Mouse (Mus musculus) embryo, embryonic 10.5 days (tissue): ENCODE results near the gene Parp8.

Source experiments
- DNase-seq: peaks from one replicate; pipeline ENCODE4 v3.0.0-alpha.2; 2015; ENCODE audit warnings: low spot score

Gene Parp8

DNA sequence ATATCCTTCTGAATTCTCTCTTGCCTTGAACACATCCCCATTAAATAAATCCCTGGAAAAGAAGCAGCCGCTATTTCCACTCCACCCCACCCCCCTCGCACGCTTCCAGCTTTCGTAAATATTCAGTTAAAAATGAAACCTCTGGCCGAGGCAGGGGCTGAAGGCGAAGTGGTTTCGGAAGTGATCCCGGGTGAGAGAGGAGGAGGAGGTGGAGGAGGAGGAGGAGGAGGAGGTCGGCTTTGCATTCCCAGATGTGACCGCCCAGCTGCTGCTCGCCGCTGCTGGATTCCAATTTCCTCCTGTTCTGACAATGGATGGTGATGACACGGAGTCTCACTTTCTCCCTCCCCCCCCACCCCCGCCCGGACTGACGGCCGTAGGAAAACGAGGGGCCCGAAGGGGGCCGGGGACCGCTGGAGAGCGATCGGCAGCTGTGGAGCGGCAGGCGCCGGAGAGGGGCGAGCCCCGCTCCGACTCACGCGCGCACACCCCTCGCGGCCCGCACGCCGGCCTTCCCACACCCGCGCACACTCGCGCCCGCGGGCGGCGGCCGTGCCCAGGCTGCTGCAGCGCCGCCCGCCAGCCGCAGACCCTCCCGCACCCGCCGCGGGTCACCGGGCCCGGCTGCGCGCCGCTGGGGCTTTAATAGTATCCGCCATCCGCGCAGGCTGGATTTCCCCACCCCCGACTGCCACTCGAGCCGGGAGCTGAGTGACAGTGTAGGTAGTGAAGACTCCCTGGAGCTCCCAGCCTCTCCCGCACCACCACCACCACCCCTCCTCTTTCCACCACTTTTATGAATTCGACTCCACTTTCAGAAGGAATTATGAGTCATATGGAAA is at the start of gene Parp8:
Gene Parp8 (minus strand): TSS at position 312 of the 842 bp plus-strand sequence.
- DNase-seq, result peak; percentile 73

GRCm38 (mm10) chr13:117062628-117063315 is 37.4 kb upstream of the Parp8 start:
- DNase-seq, result peak; percentile 20

DNA sequence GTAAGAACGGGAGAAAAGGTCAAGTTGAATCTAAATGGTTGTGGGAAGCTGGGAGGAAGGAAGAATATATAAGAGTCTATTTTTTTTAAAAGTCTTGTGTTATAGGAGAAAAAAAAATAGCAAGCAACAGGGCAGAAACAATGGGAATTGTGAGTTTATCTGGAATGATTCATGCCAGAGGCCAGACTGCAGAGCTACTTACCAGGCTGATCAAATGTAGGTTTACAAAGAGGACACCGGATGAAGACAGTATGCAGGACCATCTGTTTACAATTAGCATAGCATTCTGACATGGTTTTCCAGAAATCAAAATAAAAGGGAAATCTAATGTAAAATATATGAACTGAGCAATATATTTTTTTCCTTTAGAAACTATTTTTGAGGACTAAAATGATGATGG is 31.1 kb upstream of the Parp8 start:
- DNase-seq, result peak; percentile 10

DNA sequence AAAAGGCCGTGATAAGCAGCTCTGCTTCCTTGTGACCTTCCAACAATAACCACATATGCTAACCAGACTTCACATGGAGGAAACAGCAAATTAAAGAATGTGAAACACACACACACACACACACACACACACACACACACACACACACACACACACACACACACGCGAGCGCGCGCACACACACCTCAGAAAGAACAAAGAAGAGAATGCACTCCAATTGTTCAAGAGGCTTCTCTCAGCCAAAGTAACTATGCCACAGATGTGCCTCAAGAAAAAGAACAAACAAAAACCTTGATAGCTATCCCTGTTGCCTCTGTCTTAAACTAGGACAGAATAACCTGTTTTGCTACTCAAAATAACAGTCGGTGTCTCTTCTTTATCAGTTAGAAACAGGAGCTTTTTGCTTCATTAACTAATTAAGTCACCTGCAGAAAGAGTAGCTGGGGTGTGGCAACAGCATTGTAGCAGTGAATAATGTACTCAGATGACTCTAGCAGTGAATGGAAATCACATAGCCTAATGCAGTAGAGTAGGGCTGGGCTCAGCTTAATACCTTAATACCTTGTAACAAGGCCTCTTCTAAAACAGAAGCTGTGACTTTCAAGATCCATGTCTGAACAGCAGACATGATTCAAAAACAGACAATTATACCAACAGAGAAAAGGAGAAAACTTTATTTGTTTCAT is 29.6 kb upstream of the Parp8 start:
- no peak for DNase-seq

DNA sequence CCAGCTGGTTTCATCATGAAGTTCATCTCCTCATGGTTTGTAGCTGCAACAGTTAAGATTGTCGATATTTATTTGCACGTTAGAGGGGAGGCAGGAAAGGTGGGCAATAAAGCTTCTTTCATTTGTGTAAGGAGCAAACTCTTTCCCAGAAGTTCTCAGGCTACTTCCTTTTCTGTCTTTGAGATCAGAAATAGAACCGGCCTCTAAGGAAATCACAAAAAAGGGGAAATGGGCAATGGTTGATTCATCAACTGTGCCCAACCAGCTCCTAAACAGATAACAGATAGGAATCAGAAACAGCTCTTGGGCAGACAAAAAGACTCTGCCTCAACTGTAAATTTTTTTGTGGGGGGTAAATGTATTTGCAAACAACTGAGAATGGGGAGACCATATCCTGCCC is 27.4 kb upstream of the Parp8 start:
- no peak for DNase-seq

DNA sequence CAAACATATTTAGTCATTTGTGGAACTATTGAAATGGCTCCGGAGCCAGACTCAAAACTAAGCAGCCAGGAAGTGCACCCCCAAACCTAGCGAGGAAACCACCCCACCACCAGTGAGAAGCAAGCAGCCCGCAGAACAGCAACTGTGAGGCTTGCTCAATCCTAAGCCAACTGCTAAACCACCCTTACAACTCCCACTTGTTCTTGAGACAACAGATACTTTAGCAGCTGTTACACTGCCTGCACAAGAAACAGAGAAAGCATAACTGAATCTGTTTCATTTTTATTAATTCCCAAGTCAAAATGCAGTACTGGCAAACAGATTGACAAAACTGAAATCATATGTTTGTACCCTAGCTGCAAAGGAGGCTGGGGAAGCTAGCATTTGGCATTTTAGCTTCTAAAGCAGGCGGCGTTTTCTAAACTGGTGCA is 23.2 kb upstream of the Parp8 start:
- DNase-seq, result no peak

- DNase-seq, result no peak
Measured at GRCm38 (mm10) chr13:117043567-117043966, 18.2 kb upstream of the Parp8 start.

GRCm38 (mm10) chr13:117041021-117041420 is 15.7 kb upstream of the Parp8 start:
- no peak for DNase-seq

DNA sequence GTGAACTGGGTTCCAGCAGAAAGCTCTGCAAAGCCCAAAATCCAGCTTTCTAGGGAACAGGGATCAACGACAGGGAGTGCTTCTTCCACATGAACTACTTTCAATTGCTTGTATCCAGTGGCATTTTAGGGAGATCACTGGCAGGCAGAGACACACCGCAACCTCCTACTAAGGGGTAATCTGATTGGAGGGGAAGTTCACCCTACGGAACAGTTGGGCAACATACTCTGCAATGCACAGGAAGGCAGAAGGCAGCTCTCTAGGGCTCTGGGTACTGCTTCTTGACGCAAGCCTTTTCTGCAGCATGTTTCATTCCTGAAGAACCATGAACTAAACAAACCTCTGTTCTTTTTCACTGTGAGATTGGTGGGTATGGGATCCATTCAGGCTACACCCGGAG is 10.9 kb upstream of the Parp8 start:
- no peak for DNase-seq

GRCm38 (mm10) chr13:117035121-117035520 is 9.8 kb upstream of the Parp8 start:
- DNase-seq, result no peak

DNA sequence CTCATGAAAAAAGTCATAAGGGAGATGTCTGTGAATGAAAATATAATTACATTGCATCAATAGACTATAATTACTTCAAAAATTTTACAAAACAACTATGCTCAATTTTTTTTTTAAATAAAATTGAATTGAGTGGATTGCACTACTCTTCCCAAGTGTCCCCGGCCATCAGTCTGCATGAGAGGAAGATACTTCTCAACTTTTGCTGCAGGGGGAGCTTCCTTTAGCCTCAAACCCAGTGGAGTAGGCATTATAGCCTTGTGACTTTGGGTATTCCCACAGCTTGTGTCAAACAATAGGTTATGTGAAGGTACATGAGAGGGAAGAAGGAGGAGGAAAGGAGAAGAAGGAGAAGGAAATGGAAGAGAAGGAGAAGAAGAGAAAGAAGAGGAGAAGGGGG is 9.3 kb upstream of the Parp8 start:
- DNase-seq, result no peak

DNA sequence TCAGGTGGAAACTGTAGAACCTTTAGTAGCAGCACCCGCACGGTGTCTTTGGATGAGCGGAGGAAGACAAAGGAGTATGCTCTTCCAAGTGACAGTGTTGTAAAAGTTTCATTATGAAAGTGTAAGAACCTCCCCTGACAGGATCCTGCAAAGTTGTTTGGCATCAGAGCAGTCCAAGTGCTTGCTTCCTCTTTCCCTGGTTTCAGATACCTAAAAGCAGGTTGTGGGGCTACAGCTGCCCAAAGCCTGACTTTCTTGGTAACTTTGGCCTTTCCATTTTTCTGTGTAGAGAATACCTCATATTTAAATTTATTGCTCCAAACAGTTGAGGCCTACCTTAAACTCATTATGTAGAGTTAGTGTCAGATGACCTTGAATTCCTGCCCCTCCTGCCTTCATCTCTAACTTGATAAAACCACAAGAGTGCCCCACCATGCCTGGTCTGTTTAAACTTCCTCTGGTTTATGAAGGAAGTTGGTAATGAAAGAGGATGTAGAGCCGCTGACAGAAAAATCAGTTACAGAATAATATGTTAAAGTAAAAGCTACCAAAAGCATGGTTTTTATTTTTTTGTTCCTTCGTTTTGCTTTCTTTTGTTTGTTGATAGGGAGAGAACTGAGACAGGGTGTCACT is 8.5 kb upstream of the Parp8 start:
- DNase-seq, result no peak

DNA sequence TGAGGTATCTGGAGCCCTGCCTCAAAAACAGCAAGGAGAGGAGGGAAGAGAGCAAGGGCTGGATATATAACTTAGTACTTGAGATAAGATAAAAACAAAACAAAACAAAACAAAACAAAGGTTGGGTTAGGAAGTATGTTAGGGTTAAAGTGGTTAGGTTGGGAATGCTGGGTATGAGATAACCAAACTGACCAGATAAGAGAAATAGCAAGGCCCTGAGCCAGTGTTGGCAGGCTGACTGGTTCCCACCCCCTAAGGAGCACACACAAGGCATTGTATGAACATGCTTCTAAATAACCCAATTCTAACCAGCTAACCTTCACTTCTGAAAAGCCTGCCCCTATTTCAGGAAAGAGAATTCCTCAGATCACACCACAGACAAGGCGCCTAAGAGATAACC is 7.1 kb upstream of the Parp8 start:
- DNase-seq, result no peak

GRCm38 (mm10) chr13:117031546-117031945 is 6.2 kb upstream of the Parp8 start:
- DNase-seq, result no peak

DNA sequence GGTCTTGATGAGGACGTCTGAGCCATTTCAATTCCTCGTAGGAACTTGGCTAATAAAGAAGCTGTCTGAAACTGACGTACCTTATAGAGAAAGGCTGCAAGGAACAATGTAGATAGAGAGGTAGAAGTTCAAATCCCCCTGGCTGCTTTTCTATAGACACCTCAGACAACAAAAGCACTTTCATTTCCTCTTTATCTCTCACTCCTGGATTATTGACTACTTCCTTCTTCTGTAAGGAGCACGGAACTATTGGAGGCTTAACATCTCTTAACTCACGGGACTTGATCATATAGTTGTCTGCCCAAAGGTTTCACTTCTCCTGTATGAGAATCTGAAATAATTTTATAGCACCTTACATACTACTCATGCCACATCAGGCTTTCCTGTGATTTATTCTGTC is 2.9 kb upstream of the Parp8 start:
- DNase-seq, result no peak

- DNase-seq, result no peak
Measured at GRCm38 (mm10) chr13:117027336-117027735, 2.0 kb upstream of the Parp8 start.

DNA sequence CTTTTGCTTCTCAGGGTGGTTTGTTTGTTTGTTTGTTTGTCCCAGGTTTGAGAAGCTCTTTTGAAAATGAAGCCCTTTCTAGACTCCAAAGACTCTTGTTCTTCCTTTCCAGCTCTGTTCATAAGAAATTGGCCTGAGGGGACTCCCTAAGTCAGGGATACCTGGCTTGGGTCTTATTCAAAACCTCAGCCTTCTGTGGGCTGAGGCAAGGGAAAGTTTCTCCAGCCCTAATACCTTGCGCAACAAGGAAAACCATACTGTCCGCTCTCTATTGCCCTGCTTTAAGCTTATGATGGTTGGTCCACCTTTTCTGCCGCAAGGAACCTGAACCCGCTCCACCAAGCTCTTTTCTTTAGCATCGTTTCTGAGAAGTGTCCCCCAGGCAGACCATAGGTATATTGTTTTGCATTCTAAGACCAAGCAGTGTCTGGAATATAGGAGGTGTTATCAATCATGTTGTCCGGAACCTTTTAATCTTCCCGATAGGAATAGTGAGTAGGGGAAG is 991 bp upstream of the Parp8 start:
- peak; percentile 28 for DNase-seq

DNA sequence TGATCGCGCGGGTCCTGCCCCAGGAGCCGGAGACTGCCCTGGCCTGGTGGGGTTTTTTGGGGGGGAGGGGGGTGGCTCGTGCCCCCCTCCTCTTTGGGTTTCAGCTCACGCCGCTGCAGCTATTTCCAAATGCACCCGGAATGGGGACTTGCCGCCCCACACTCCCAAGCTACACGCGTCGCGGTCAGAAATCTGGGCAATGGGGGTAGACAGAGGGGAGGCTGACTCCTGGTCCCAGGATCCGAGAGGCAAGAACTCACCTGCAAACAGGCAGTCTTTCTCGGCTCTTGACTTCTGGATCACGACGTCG is 466 bp downstream of the Parp8 start:
- DNase-seq, result peak; percentile 63

DNA sequence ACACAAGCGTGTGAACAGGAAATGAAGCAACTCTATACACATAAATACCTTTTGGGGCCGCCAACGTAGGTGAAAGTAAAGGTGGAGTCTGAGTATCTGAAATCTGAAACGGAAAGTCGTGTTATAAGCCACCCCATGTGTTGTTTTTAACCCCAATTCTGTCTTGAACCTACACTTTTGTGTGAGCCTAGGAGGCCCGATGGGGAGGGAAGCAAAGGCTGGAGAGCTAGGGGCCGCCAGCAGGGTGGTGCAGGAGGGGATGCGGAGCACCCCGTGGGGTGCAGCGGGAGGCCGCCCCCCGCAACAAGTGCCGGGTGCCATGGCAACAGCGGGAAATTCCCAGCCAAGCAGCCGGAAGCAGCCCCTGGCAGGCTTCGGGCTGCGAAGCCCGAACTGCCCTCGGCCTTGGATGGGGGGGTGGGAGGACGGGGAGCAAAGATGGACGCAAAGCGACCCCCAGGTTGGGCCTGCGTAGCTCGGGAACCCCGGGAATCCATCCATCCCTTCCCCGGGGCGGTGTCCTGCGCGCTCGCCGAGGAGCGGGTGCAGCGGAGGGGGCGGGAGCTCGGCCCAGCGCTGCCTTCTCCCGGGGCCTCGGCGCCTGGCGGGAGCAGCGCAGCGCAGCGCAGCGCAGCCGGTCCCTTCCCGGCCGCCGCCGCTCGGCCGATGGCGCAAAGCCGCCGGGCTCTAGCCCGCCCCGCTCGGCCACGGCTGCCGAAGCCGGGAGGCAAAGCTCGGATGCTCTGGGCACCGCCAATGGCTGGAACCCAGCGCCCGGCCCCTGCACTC is 1.0 kb downstream of the Parp8 start:
- DNase-seq, result peak; percentile 78

DNA sequence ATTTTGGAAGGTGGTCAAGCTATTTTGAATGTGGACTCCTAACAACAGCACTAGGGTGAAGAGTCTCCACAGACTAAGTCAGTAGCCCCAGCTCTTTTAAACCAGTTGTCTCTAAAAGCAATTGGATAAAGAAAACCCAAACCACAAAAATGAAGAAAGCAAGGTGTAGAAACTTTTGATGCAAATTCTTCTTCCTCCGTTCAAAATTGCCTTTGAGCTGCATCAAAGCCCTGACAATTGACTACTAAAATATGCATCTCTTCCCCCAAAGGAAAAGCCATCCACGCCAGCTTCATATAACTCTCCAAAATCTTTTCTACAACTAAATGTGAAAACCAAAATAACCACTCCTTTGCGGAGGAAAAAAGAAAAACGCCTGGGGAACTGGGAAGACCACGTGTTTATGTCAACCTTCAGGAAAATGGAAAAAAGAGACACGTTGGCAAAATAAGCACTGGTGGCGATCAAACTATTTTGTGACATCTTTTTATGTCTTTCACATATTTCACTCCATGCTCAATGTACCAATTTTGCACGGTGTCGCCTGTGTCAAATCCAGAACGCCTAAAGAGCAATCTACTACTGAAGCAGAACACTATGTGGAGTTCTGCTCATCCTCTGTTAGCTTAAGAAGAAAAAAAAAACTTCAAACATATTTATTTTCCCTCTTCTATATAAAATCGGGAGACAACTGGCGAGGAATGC is 1.8 kb downstream of the Parp8 start:
- DNase-seq, result peak; percentile 50

DNA sequence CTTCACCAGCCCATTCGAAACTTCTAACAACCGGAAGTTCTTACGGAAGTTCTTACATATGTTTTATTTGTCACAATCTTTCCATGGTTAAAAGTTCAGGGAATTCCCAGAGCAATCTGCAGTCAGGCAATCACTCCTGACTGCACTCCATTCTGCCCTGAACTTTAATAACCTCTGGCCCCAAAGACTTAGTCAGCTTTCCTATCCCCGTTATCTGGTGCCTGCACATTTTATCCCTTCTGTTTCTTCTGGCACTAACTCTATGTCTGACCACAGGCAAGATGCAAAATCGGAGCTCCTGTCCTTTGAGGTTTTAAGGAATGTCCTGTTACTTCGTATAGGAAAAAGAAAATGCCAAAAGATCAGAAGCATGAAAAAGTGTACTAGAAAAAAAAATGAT is 4.7 kb downstream of the Parp8 start:
- DNase-seq, result no peak
